Mouse (Mus musculus) embryonic facial prominence, embryonic 13.5 days (tissue): ENCODE data around the gene Tmem110. TPM values are rescaled to one million over a fixed set of nuclear protein-coding genes. Genes with fewer than 3 reads are reported as not detected.
A peak's percentile ranks its signal among the peaks of the same experiment; 100 is the strongest.

Experiments used
- ATAC-seq: fragments of 200-750 bp; cut with Nextera tagmentation; 2 replicates; pipeline ENCODE4 v1.8.0; 2017; ENCODE audit warnings: low read depth; ENCODE audit not compliant: insufficient number of reproducible peaks, insufficient read depth, low FRiP score, low TSS enrichment
- H3K27ac ChIP-seq: fragments of 300-500 bp; sonication (generic); 2 replicates; pipeline ENCODE4 v1.5.1; 2015; ENCODE audit warnings: moderate library complexity, mild to moderate bottlenecking, inconsistent platforms
- H3K27me3 ChIP-seq: fragments of 300-500 bp; sonication (generic); 2 replicates; pipeline ENCODE4 v1.6.1; 2015; ENCODE audit warnings: mild to moderate bottlenecking, inconsistent platforms
- H3K36me3 ChIP-seq: fragments of 300-500 bp; sonication (generic); 2 replicates; pipeline ENCODE4 v1.6.1; 2015; ENCODE audit warnings: mild to moderate bottlenecking, inconsistent platforms
- H3K4me1 ChIP-seq: fragments of 300-500 bp; sonication (generic); 2 replicates; pipeline ENCODE4 v1.6.1; 2015; ENCODE audit warnings: inconsistent platforms
- H3K4me2 ChIP-seq: fragments of 300-500 bp; sonication (generic); 2 replicates; pipeline ENCODE4 v1.6.1; 2015; ENCODE audit warnings: moderate library complexity, mild to moderate bottlenecking, inconsistent platforms
- H3K4me3 ChIP-seq: fragments of 300-500 bp; sonication (generic); 2 replicates; pipeline ENCODE4 v1.5.1; 2015; ENCODE audit warnings: mild to moderate bottlenecking, inconsistent platforms
- H3K9ac ChIP-seq: fragments of 300-500 bp; sonication (generic); 2 replicates; pipeline ENCODE4 v1.6.1; 2015; ENCODE audit warnings: mild to moderate bottlenecking, inconsistent platforms
- H3K9me3 ChIP-seq: fragments of 300-500 bp; sonication (generic); 2 replicates; pipeline ENCODE4 v1.6.1; 2016; ENCODE audit warnings: inconsistent platforms
- whole genome bisulfite sequencing: fragments of 180-500 bp; shearing (Covaris S2); methylation state at CpG from one replicate; pipeline ENCODE4 v1.1.7; 2015; ENCODE audit warnings: mixed read lengths; 5-methylcytosine and 5-hydroxymethylcytosine counted together
- polyA plus RNA-seq: library from polyadenylated mRNA; unstranded; fragments of >200 nt; fragmentation: Nextera tagmentation; extraction: Ambion mirVana; gene quantifications from 2 replicates; pipeline ENCODE4 v1.2.1, GENCODE M21; 2015

The Tmem110 gene
- polyA plus RNA-seq: 28.9 and 30.7 TPM in 2 replicates

- H3K36me3 ChIP-seq: no peaks in the 10 kb centered on the region
- peak within 1 kb of the TSS; percentile 85 for H3K4me2 ChIP-seq
- WGBS: under 1% methylated on average over 68 of the region's 68 CpGs
- H3K4me3 ChIP-seq: peak within 1 kb of the TSS; percentile 90
- peak within 1 kb of the TSS; percentile 87 for H3K27ac ChIP-seq
- peak within 1 kb of the TSS; percentile 92 for H3K9ac ChIP-seq
- ATAC-seq: peak; percentile 88
- peaks cover 40% of the 10 kb centered on the region for H3K4me1 ChIP-seq
- H3K27me3 ChIP-seq: no peaks in the 10 kb centered on the region
- H3K9me3 ChIP-seq: no peaks in the 10 kb centered on the region
Observed at GRCm38 (mm10) chr14:30825476-30826131, at the start of gene Tmem110. Tmem110 (plus strand) TSS chr14:30825590.

- ATAC-seq: no peak
- Histone ChIP-seq H3K9ac (no peak overlapping the region), H3K4me3 (no peak overlapping the region), H3K27me3 (no peaks in the 10 kb centered on the region), H3K27ac (no peak overlapping the region), H3K9me3 (no peaks in the 10 kb centered on the region), H3K4me1 (no peaks in the 10 kb centered on the region), H3K4me2 (no peak overlapping the region), H3K36me3 (peaks cover 37% of the 10 kb centered on the region)
- 88% methylated on average over 6 of the region's 6 CpGs for WGBS
Observed at GRCm38 (mm10) chr14:30784614-30785013, 40.8 kb upstream of the Tmem110 start.

GRCm38 (mm10) chr14:30789471-30789870, 35.9 kb upstream of the Tmem110 start:
- Histone ChIP-seq H3K27ac (no peak overlapping the region), H3K9ac (no peak overlapping the region), H3K4me3 (no peak overlapping the region), H3K9me3 (no peaks in the 10 kb centered on the region), H3K4me1 (no peaks in the 10 kb centered on the region), H3K36me3 (peaks cover 37% of the 10 kb centered on the region), H3K4me2 (no peak overlapping the region), H3K27me3 (no peaks in the 10 kb centered on the region)
- 50% methylated on average over 1 of the region's 1 CpGs for WGBS
- no peak for ATAC-seq

GRCm38 (mm10) chr14:30792871-30793270, 32.5 kb upstream of the Tmem110 start:
- no peaks in the 10 kb centered on the region for H3K9me3 ChIP-seq
- no peaks in the 10 kb centered on the region for H3K4me1 ChIP-seq
- H3K27me3 ChIP-seq: no peaks in the 10 kb centered on the region
- H3K36me3 ChIP-seq: peaks cover 26% of the 10 kb centered on the region
- H3K4me2 ChIP-seq: no peak overlapping the region
- no peak overlapping the region for H3K27ac ChIP-seq
- no peak overlapping the region for H3K9ac ChIP-seq
- 65% methylated on average over 3 of the region's 3 CpGs for WGBS
- no peak overlapping the region for H3K4me3 ChIP-seq
- no peak for ATAC-seq

- WGBS: 91% methylated on average over 2 of the region's 2 CpGs
- Histone ChIP-seq H3K4me2 (no peak overlapping the region), H3K27me3 (no peaks in the 10 kb centered on the region), H3K4me3 (no peak overlapping the region), H3K27ac (no peak overlapping the region), H3K36me3 (peaks cover 34% of the 10 kb centered on the region), H3K9me3 (no peaks in the 10 kb centered on the region), H3K4me1 (no peaks in the 10 kb centered on the region), H3K9ac (no peak overlapping the region)
- no peak for ATAC-seq
Observed at GRCm38 (mm10) chr14:30801756-30802155, 23.6 kb upstream of the Tmem110 start.

GRCm38 (mm10) chr14:30821136-30821535, 4.3 kb upstream of the Tmem110 start:
- H3K9me3 ChIP-seq: no peaks in the 10 kb centered on the region
- WGBS: 82% methylated on average over 3 of the region's 3 CpGs
- no peak for ATAC-seq

GRCm38 (mm10) chr14:30824456-30824995, 864 bp upstream of the Tmem110 start:
- Histone ChIP-seq H3K4me3 (no peak overlapping the region), H3K9me3 (no peaks in the 10 kb centered on the region), H3K4me1 (peaks cover 40% of the 10 kb centered on the region), H3K4me2 (peak overlapping the region; percentile 85), H3K27me3 (no peaks in the 10 kb centered on the region), H3K9ac (no peak overlapping the region), H3K27ac (peak overlapping the region; percentile 87), H3K36me3 (peaks cover 4% of the 10 kb centered on the region; the same call in 1 of the 2 replicates)
- WGBS: 23% methylated on average over 6 of the region's 6 CpGs
- no peak for ATAC-seq

More at GRCm38 (mm10) chr14:30821136-30821535, 4.3 kb upstream of the Tmem110 start:
- Histone ChIP-seq H3K4me2 (no peak overlapping the region), H3K27ac (no peak overlapping the region), H3K4me1 (peaks cover 16% of the 10 kb centered on the region), H3K9ac (no peak overlapping the region), H3K36me3 (peaks cover 28% of the 10 kb centered on the region), H3K4me3 (no peak overlapping the region), H3K27me3 (no peaks in the 10 kb centered on the region)

GRCm38 (mm10) chr14:30825021-30825475, 342 bp upstream of the Tmem110 start:
- H3K4me2 ChIP-seq: peak overlapping the region; percentile 85
- no peaks in the 10 kb centered on the region for H3K27me3 ChIP-seq
- no peaks in the 10 kb centered on the region for H3K9me3 ChIP-seq
- peak overlapping the region; percentile 92; the same call in 1 of the 2 replicates for H3K9ac ChIP-seq
- peak overlapping the region; percentile 90 for H3K4me3 ChIP-seq
- peaks cover 40% of the 10 kb centered on the region for H3K4me1 ChIP-seq
- H3K27ac ChIP-seq: peak overlapping the region; percentile 87
- H3K36me3 ChIP-seq: no peaks in the 10 kb centered on the region
- ATAC-seq: no peak
- 31% methylated on average over 5 of the region's 5 CpGs for WGBS

- Histone ChIP-seq H3K27me3 (no peaks in the 10 kb centered on the region), H3K27ac (peak overlapping the region; percentile 87; the same call in 1 of the 2 replicates), H3K4me2 (peak overlapping the region; percentile 85), H3K4me1 (peaks cover 40% of the 10 kb centered on the region), H3K4me3 (peak overlapping the region; percentile 90), H3K9me3 (no peaks in the 10 kb centered on the region), H3K9ac (peak overlapping the region; percentile 92), H3K36me3 (no peaks in the 10 kb centered on the region)
- no peak for ATAC-seq
- WGBS: 19% methylated on average over 17 of the region's 17 CpGs
Observed at GRCm38 (mm10) chr14:30826174-30827140, 1.1 kb downstream of the Tmem110 start.

- ATAC-seq: no peak
- Histone ChIP-seq H3K4me3 (no peak overlapping the region; the same call in 1 of the 2 replicates), H3K4me1 (peaks cover 40% of the 10 kb centered on the region), H3K9me3 (no peaks in the 10 kb centered on the region), H3K4me2 (peak overlapping the region; percentile 85; the same call in 1 of the 2 replicates), H3K9ac (no peak overlapping the region), H3K27me3 (no peaks in the 10 kb centered on the region), H3K27ac (no peak overlapping the region), H3K36me3 (no peaks in the 10 kb centered on the region)
- 80% methylated on average over 4 of the region's 4 CpGs for WGBS
Observed at GRCm38 (mm10) chr14:30827480-30827879, 2.1 kb downstream of the Tmem110 start.

GRCm38 (mm10) chr14:30828077-30828476, 2.7 kb downstream of the Tmem110 start:
- ATAC-seq: no peak
- H3K36me3 ChIP-seq: no peaks in the 10 kb centered on the region
- H3K4me2 ChIP-seq: no peak overlapping the region
- H3K9me3 ChIP-seq: no peaks in the 10 kb centered on the region
- H3K27ac ChIP-seq: no peak overlapping the region
- H3K4me3 ChIP-seq: no peak overlapping the region
- peaks cover 40% of the 10 kb centered on the region for H3K4me1 ChIP-seq
- no peaks in the 10 kb centered on the region for H3K27me3 ChIP-seq
- 91% methylated on average over 4 of the region's 4 CpGs for WGBS
- H3K9ac ChIP-seq: no peak overlapping the region
